Mouse (Mus musculus) embryonic facial prominence, embryonic 12.5 days (tissue): ENCODE measurements around the gene B4galt3. TPM values are rescaled to one million over a fixed set of nuclear protein-coding genes. Genes with fewer than 3 reads are reported as not detected.

ENCODE experiments used
- polyA plus RNA-seq: library from polyadenylated mRNA; unstranded; fragments of >200 nt; fragmentation: Nextera tagmentation; extraction: Ambion mirVana; gene quantifications from 2 replicates; pipeline ENCODE4 v1.2.1, GENCODE M21; 2016

Gene B4galt3
- polyA plus RNA-seq, 1 experiment from 2014 or later, result 89.3 TPM

Other genes starting within 250 kb of the B4galt3 start
- 6.0 and 6.5 TPM in 2 replicates for gene Fcgr3, start 205.4 kb upstream of the B4galt3 start, polyA plus RNA-seq
- 1.4 and 1.8 TPM in 2 replicates for gene Cfap126, start 156.4 kb upstream of the B4galt3 start, polyA plus RNA-seq
- 210 and 216 TPM in 2 replicates for gene Sdhc, start 119.7 kb upstream of the B4galt3 start, polyA plus RNA-seq
- gene Mpz, start 119.6 kb upstream of the B4galt3 start, polyA plus RNA-seq, result 4.5 and 4.7 TPM in 2 replicates
- 9.2 and 9.3 TPM in 2 replicates for gene Pcp4l1, start 74.1 kb upstream of the B4galt3 start, polyA plus RNA-seq
- 0.08 and 0.26 TPM in 2 replicates for gene Nr1i3, start 56.4 kb upstream of the B4galt3 start, polyA plus RNA-seq
- 31.9 and 33.9 TPM in 2 replicates for gene Tomm40l, start 47.8 kb upstream of the B4galt3 start, polyA plus RNA-seq
- gene Apoa2, start 45.3 kb upstream of the B4galt3 start, polyA plus RNA-seq, result 3.5 and 3.7 TPM in 2 replicates
- 23.3 and 23.6 TPM in 2 replicates for gene Fcer1g, start 36.0 kb upstream of the B4galt3 start, polyA plus RNA-seq
- gene Adamts4, start 19.9 kb upstream of the B4galt3 start, polyA plus RNA-seq, result 18.2 and 18.6 TPM in 2 replicates
- gene Ndufs2, start 18.9 kb upstream of the B4galt3 start, polyA plus RNA-seq, result 236 and 243 TPM in 2 replicates
- gene Ppox, start 10.9 kb downstream of the B4galt3 start, polyA plus RNA-seq, result 75.4 and 79.1 TPM in 2 replicates
- gene Usp21, start 17.7 kb downstream of the B4galt3 start, polyA plus RNA-seq, result 135 and 139 TPM in 2 replicates
- gene Ufc1, start 24.7 kb downstream of the B4galt3 start, polyA plus RNA-seq, result 102 and 105 TPM in 2 replicates
- 54.5 and 61.8 TPM in 2 replicates for gene Dedd, start 58.8 kb downstream of the B4galt3 start, polyA plus RNA-seq
- 43.6 and 44.8 TPM in 2 replicates for gene Nit1, start 75.3 kb downstream of the B4galt3 start, polyA plus RNA-seq
- gene Pfdn2, start 75.3 kb downstream of the B4galt3 start, polyA plus RNA-seq, result 118 and 127 TPM in 2 replicates
- 1.0 and 1.8 TPM in 2 replicates for gene Klhdc9, start 90.5 kb downstream of the B4galt3 start, polyA plus RNA-seq
- gene Nectin4, start 99.8 kb downstream of the B4galt3 start, polyA plus RNA-seq, result 7.5 and 8.7 TPM in 2 replicates
- gene Arhgap30, start 118.6 kb downstream of the B4galt3 start, polyA plus RNA-seq, result 0.97 and 1.1 TPM in 2 replicates
- gene Usf1, start 141.0 kb downstream of the B4galt3 start, polyA plus RNA-seq, result 119 and 125 TPM in 2 replicates
- gene Tstd1, start 148.5 kb downstream of the B4galt3 start, polyA plus RNA-seq, result 5.8 and 7.6 TPM in 2 replicates
- gene F11r, start 167.2 kb downstream of the B4galt3 start, polyA plus RNA-seq, result 31.8 and 35.2 TPM in 2 replicates
- 13.3 and 14.6 TPM in 2 replicates for gene Alyref2, start 233.2 kb downstream of the B4galt3 start, polyA plus RNA-seq